Mouse (Mus musculus) C2C12 (cell line): ENCODE results near the gene Ing4.

Source experiments
- CEBPB ChIP-seq: IDR thresholded peaks from one replicate; pipeline ENCODE4 v1.6.1; 2011; ENCODE audit warnings: low read depth, mild to moderate bottlenecking, control low read depth, moderate library complexity
- CTCF ChIP-seq: IDR thresholded peaks from one replicate; pipeline ENCODE4 v1.5.1; 2011; ENCODE audit not compliant: control insufficient read depth, insufficient read depth, insufficient read length
- FOSL1 ChIP-seq: IDR thresholded peaks from one replicate; pipeline ENCODE4 v1.8.0; 2011; ENCODE audit warnings: mild to moderate bottlenecking, low read length; ENCODE audit not compliant: poor library complexity, insufficient read depth, severe bottlenecking
- MAX ChIP-seq: IDR thresholded peaks from one replicate; pipeline ENCODE4 v1.6.1; 2011; ENCODE audit warnings: mild to moderate bottlenecking, control low read depth
- MYOD1 ChIP-seq: IDR thresholded peaks from one replicate; pipeline ENCODE4 v1.6.1; 2011; ENCODE audit warnings: low read depth; ENCODE audit not compliant: control insufficient read depth, insufficient read length
- MYOG ChIP-seq: IDR thresholded peaks from one replicate; pipeline ENCODE4 v1.6.1; 2011; ENCODE audit not compliant: control insufficient read depth, insufficient read length; ENCODE audit errors: extremely low read depth
- USF1 ChIP-seq: IDR thresholded peaks from one replicate; pipeline ENCODE4 v1.6.1; 2011; ENCODE audit warnings: low read depth, mild to moderate bottlenecking, control low read depth, moderate library complexity

DNA sequence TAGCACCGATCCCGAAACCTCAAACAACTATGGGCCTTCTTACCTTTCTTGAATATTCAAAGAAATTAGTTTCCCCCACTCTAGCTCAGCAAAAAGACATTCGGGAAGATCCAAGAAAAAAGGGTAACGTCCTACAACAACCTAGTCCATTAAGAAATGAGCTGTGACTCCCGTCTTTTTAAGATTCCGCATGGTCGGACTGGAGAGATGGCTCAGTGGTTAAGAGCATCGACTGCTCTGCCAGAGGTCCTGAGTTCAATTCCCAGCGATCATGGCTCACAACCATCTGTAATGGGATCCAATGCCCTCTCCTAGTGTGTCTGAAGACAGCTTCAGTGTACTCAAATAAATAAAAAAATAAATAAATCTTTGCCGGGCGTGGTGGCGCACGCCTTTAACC is 31.5 kb upstream of the Ing4 start:
- TF ChIP-seq MYOD1 = no peak
- no peak for TF ChIP-seq CTCF
- no peak for TF ChIP-seq USF1
- no peak for TF ChIP-seq MAX
- TF ChIP-seq CEBPB = no peak
- TF ChIP-seq MYOG = no peak
- no peak for TF ChIP-seq FOSL1
